Mouse (Mus musculus) adrenal gland, adult 18-20 months (tissue): ENCODE measurements at regions not wholly inside any gene's neighbourhood (a gene's known extent, or its start where the extent isn't known, plus 50 kb on each side); places are given as distances from the start of the nearest gene placed in this dataset.

ENCODE experiments used
- DNase-seq, 2 experiments: peaks; one replicate each; pipeline ENCODE4 v3.0.0; 2021 to 2022; ENCODE audit warnings: low spot score in 2 of 2

DNA sequence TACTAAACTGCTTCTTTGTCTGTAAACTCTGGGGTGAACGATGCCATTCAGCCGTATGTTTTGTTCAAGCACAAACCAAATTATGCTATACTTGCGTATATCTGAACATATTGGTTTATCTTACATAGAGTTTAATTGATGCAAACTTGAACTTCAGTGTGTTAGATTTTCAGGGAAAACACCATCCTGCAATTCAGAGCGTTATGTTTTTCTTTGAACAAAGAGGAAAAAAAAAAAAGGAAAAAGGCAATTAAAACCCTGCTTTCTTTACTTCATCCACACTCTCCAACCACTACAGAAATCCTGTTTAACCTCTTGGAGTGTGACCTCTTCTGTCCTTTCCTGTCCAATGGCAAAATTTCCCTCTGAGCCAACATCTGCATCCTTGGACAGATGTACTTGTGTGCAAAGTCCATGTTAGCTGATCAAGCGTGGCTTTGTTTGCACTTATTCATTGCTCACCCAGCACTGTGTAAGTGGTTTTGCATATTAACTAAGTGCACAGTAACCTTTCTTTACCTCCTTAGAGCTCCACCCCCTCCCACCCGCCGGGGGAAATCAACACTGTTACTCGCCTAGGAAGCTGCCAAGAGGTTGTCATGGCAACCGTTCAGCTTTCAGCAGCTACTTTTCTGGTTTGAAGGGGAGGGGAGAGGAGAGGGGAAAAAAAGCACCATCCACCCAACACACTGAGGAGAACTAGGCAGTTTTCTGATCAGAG, 174.4 kb upstream of the Klf12 start:
- no peak for DNase-seq

DNA sequence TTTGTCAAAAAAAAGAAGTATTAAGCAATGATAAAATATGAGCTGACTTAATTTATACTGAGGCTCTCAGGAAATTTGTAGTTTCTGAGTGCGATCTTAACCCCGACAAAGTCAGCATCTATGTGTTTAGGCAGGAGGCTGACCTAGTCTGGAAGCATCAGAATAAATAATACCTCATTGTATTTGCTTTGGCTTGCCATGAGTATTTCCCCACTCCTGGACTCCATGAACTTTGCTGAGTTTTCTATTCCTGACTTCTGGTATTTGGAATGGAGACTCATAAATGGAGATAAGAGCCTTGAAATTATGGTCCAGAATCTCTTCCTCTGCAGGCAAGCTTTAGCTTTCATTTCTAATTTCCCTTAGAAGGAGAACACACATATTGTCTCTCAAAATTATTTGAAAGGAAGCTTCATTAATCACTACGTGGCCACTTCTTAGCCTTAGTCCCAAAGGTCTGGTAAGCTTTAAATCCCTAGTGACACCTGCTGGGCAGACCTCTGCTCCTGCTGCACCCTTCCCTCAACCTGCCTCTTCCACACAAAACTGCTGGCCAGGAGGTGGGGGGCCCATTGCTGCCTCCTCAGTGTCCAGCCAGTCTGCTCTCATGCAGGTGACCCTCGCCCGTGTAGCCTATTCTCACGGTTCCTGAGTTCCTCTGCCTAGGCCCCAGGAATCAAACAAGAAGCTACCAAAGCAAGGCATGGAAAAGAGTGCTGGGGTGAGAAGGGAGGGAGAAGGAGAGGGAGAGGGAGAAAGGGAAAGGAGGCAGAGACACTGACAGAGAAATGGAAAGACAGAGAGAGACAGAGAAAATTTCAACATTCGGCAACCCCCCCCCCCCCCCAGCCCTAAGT, 173.6 kb upstream of the Klf12 start:
- DNase-seq = no peak

DNA sequence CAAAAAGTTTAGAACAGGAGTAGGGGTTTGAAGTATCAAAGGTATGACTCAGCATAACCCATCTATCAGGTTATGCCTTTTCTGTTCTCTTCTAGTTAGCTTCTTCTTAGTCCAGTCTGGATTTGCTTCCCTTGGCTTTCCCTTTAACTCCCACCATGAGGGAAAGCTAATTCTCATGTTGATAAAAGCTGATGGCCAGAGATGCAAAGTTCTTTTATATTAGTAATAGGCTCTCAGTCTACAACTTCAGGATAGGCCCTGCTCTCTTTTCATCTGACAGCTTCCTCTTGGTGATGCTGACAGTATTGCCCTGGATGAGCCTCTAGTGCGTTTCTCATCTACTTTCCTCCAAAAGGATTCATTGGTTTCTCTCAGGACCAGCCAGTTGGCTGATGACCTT, 161.7 kb upstream of the Klf12 start:
- no peak for DNase-seq

DNA sequence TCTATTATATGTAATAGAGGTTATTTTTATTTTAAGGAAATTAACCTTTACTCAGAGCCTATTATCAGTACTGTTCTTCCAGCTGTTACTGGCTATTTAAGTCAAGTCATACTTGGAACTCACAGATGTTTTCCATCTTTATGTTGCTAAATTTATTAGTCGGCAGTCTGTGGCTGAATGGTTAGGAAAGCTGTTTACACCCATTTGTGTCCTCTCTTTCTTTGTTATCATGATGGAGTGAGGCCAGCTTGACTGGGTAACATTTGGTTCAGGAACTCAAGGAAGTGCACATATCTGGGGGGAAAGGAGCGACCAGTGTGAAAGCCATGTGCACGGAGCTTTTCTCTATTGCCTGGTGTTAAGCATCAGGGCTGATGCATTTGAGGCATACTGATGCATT, 160.4 kb upstream of the Klf12 start:
- DNase-seq = no peak

DNA sequence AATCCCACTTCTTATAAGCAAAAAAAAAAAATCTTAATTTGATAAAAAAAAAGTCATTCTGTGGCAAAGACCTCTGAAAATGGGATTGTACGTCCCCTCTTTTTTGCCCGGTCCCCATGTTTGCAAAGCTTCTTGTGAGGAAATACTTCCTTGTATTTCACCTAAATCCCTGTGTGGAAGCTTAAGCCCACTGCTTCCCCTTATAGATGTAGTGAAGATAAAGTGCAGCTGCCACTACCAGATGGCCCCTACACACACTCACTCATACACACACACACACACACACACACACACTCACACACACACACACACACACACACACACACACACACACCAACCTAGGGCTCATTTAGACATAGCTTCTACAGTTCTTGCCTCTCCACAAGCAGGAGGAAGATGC, 159.6 kb upstream of the Klf12 start:
- no peak for DNase-seq

DNA sequence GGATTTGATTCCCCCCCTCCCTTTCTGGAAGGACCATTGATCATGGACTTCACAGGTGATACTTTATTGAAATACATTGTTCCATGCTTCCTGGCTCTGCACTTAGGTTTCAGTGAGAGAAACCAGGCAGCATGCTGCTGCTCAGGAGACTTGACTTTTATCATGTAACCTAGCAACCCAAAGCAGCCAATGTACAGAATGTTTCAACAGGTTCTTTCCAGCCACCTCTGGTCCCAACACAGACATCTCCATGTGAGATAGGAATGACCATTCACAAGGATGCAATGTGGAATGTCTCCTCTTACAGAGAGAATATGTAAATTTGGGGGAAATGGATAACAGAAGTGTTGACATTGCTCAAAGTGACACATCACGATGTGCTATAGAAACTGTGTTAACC, 153.1 kb upstream of the Klf12 start:
- no peak for DNase-seq

DNA sequence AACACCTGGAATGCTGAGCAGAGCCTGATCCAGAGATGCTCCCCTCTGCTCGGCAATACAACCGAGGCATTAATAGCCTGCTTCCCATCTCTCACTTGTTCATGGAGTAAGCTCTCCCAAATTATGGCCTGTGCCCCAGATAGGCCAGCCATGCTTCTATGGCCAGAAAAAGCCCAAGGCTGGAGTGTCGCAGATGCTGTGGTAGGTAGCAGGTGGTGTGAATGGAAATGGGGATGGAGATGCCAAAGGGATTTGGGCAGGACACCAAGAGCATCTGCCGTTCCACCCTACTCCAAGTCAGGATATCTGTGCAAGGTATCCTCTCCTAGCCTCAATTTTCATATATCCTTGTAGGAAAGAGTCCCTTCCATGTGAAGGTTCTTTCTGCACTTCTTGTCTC, 145.2 kb upstream of the Klf12 start:
- no peak for DNase-seq

DNA sequence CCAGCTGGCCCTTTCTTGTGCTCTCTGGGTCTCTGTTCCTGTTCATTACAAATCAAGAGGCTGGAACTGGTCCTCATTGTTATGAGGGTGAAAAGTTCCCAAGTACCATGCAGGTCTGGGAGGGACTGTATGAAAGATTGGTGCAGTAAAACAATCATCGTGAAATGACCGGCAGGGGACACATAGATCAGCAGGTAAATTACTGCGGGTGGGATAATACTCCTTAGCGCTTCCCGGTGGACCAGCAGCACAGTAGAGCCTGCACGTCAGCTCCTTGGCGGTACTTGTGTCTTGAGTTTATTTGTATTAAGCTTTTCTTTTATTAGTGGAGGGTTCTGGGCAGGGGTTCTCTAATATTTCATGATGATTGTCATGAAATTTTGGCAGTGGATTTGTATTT, 141.9 kb upstream of the Klf12 start:
- DNase-seq = no peak

DNA sequence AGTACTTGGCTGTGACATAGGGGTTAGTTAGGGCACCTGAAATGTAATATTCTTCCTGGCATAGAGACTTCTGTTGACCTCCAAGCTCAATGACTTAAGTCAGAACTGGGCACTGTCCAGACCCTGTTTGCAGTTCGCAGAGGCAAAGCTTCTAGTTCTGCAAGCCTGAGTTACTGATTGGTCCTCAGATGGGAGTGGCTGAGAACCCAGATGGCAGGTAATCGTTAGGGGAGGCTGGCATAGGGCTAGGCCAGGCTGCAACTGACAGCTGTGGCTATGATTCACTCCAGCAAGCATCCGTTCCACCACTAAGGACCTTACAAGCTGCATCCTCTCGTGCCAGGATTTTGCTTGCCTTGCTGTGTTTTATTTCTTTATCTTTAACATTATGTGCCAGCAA, 139.3 kb upstream of the Klf12 start:
- DNase-seq = no peak

DNA sequence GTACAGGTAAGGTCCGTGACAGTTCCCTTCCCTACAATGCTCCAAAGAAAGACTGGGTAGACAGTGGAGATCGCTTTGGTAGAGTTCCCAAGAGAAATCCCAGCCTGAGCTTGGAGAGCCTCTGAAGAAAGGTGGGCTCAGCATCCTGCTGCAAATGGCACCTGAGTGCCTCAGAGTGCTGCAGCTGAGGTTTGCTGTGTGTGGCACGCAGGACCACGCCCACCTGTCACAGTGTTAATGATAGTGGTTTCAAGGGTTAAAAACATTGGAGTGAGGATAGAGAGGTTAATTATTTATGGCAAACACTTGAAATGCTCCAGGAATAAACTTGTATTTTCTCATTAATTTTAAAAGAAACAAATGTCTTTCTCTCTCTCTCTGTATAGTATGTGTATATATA, 137.2 kb upstream of the Klf12 start:
- no peak for DNase-seq

DNA sequence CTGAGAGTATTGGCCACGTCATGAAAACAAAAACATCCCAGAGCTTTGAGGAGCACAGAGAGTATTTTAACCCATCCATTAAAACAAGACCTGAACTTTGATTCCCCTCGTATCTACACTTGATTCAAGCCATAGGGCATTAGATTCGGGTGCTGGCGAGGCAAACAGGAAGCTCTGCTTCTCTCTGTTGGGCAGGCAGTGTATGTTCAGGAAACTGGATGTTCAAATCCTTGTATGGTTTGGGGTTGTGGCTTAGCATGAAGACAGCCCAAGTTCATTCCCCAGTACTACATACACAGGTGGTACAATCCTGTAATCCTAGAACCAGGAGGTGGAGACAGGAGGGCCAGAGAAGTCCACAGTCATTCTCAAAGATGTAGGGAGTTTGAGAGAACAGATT, 130.6 kb upstream of the Klf12 start:
- no peak for DNase-seq

DNA sequence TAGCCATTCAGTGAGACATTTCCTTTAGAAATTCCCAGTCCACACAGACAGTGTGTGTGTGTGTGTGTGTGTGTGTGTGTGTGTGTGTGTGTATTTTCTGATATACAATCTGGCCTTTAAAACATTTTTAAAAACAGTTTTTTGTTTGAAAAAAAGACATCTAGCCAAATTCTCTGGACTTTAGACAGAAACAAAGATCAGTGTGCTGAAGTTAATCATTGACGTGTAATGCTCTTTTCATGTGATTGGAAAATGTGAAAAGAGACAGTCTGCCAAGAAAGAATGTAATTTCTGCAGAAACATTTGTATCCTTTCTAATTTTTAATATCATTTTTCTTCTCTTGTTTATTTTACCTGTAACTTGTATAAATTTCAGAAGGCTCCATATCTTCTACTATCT, 127.7 kb upstream of the Klf12 start:
- no peak for DNase-seq

DNA sequence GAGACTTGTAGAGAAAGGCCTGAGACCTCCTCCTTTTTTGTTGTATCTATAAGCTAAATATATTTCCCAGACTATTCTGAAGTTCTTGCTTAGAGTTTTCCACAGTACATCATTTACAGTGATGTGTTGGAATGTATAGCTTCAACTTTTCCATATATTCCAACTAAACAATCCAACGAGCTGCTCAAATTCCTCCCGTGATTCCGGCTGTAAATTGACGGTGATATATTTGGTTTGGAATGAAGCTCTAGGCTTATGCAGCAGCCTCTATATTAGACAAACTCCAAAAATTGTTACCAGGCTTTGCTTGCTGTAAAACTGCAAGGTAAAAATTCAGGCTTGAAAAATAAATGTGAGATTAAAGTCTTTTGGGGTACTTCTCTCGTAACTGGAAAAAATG, 112.7 kb upstream of the Klf12 start:
- no peak for DNase-seq

DNA sequence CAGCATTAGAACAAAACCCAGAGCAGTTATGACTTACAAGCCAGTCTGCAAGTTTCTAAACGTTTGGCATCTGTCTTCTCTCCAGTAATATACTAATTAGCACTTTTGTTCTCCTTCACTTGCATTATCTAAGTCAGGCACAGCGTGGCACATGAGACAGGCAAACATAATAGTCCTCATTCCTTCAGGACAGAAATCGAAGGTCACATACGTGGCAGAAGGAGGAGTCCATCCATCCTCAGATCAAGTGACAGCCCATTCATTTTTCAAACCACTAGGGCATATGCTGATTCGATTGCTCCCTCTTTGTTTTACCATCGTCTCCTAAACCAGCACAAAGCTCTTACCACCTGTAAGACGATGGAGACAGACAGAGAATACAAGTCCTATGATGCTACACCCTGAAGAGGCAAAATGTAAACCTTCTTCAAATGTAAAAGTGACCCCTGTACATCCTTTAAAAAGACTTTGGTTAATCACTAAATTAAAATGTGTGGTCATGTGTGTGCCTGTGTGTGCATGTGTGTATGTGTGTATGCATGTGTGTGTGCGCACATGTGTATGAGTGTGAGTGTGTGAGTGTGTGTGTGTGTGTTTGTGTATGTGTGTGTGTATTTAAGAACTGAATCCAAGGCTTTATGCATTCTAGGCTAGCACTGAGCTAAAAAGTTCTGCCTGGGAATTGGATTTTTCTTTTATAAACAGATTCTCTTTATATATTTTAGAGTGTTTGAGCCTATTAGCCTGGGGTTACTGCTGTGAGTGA, 90.9 kb upstream of the Klf12 start:
- no peak for DNase-seq

DNA sequence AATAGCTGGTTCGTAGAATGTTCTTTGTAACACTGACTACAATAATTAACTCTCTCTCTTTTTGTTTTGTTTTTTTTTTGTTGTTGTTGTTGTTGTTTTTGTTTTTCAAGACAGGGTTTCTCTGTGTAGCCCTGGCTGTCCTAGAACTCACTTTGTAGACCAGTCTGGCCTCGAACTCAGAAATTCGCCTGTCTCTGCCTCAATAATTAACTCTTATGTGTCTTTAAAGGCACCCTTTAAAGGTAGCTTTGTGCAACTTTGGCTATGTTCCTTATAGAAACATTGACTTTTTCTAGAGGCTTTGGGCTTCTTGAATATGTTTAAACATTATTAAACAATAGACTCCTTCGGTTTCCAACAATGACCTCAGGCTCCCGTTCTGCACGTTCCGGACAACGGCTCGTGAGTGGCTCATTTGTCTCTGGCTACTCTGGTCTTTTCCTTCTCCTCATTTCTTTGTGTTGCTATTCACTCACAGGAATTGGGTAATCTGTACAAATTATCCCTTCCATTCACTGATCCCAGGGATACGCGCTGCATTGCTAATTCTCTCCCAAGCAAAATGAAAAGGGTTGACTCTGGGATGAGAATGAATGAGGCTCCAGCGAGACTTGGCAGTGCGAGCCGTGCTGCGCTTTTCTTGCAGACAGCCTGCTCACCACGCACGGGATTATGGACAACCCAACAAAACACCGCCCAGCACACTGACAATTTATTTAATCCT, 90.2 kb upstream of the Klf12 start:
- no peak for DNase-seq

DNA sequence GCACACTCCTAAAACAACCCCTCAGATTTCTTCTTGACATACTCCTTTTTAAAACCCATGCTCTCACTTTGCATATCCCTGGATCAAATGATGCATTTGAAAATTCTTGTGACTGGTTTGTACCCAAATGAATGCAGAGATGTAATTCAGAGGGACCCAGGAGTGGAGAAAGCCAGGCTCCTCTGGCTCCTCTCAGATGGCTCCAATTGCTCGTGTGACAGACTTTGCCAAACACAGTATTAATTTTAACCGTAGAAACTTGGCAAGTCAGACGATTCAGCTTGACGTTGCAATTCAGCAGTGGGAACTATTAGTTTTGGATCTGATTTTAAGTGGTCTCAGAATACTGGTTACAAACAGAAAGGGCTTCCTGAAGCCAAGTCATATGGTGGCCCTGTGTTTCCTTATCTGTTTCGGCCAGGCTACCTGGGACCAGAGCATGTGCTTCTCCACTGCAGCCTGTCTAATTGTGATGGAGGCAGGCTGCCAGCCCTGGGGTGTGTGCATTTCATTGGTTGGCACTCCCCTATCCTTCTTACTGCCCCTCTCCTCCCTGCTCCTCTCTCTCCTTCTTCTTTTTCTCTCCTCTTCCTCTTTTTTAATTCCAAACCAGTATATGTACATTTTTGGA, 81.9 kb upstream of the Klf12 start:
- no peak for DNase-seq

DNA sequence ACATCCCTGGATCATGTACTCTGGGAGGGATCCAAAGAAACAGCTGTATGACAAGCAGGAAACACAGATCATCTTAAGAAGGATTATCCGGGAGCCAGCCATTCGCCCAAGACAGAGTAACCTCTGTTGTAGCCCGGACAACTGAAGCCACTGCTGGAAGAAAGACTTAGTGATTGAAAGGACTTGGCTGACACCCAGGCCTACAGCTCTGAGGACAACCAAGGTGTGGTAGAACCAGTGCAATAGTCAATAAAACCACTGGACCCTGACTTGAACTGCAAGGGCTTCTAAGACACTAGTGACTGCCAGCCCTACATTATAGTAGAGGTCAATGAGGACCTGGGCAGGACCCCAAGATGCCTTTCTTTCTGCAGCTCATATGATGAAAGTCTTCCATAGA, 78.3 kb upstream of the Klf12 start:
- no peak for DNase-seq

DNA sequence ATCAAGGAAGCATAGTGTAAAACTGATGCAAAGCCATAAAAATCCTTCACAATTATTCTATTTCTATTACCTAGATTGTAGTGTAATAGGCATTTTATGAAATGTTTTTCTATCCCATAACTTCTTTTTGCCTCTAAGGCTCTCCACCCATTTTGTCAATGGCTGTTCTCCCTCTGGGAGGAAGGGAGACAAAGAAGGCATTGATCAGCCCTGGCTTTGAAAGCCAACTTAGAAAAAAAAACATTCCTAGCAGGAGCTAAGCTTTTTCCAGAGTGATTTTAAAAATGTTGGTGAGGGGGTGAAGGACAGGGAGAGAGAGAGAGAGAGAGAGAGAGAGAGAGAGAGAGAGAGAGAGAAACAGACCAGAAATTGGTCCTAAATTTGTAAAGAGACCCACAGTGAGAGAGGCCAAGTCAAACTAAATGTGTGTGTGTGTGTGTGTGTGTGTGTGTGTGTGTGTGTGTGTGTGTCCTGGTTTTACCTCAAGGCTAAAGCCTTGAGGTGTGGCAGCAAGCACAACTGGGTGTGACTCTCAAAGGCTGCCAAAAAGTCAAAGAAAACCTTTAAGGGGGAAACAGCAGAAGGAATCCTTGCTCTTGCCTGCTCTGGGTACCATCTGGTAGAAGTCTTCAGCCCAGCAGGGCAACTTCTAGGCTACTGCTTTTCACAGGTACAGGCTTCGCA, 77.0 kb upstream of the Klf12 start:
- no peak for DNase-seq

DNA sequence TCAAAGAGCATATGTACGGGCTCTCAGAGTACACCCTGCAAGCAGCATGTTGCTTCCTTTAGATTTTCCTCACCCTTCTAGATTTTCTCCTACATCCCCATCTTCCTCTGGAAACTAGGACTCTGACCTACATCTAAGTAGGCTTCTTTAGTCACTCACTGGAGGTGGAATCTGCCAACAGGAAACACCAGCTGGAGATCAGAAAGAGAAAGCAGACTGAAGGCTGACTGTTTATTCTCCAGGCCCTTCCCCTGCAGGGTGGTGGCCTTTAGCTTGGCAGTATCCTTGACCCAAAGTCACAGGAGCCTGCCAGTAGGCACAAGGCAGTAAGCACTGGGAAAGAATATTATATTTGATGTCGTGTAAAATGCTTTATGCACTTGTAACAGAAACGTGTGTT, 75.4 kb upstream of the Klf12 start:
- DNase-seq = peak in 1 of 2 experiments; percentile 6

DNA sequence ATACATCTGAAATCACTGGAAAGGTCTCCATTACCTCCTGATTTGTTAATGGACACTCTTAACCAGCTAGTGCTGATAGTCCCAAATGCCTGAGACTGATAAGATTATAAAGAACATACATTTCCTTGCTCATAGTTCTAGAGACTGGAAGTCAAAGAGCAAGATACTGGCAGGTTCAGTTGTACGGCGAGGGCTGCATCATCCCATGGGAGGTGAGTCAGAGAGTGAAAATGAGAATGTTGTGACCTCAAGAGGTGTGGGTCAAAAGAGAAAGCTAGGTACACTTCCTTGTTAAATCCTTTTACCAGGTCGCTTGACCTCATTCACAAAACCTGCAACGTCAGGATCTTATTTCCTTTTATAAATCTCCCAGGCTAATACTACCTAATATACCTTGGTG, 72.7 kb upstream of the Klf12 start:
- DNase-seq = no peak
